Mouse (Mus musculus) layer of hippocampus, adult 8-10 months (tissue): ENCODE measurements around the gene Zfp57. TPM values are rescaled to one million over a fixed set of nuclear protein-coding genes. Genes with fewer than 3 reads are reported as not detected.
A peak's percentile ranks its signal among the peaks of the same experiment; 100 is the strongest.
"Not testable (repeated sequence)": the region's sequence is repeated elsewhere in the genome, so short reads cannot be mapped to it uniquely, and the experiment has no call there.

Experiments
- DNase-seq, 2 experiments: peaks; one replicate each; pipeline ENCODE4 v3.0.0; 2022; ENCODE audit warnings: low spot score in 2 of 2
- total RNA-seq, 4 experiments: library from RNA; stranded (reverse); gene quantifications; 2 replicates each; pipeline ENCODE4 v1.2.4; 2022

Gene Zfp57
- total RNA-seq, result 10 to 100 TPM in 2 of 4 experiments, 1 to 10 TPM in 2; 8.9 to 10.8 (median 9.8) TPM

- DNase-seq, result no peak
These were observed at the start of gene Zfp57 for GRCm38 (mm10) chr17:37000863-37001262. Zfp57 (plus strand) TSS chr17:37001163.

GRCm38 (mm10) chr17:36952631-36953030, 48.3 kb upstream of the Zfp57 start:
- no peak for DNase-seq

- no peak for DNase-seq
These were observed 47.9 kb upstream of the Zfp57 start for GRCm38 (mm10) chr17:36953062-36953461.

- DNase-seq, result peak; percentile 95 to 97
These were observed 42.8 kb upstream of the Zfp57 start, which contains the start of the genes Znrd1 and Znrd1as for GRCm38 (mm10) chr17:36957999-36958743. Znrd1 (minus strand) TSS chr17:36958559. Znrd1as (plus strand) TSS chr17:36958592.

- no peak for DNase-seq
These were observed 42.1 kb upstream of the Zfp57 start for GRCm38 (mm10) chr17:36958884-36959283.

GRCm38 (mm10) chr17:36961125-36961524, 39.8 kb upstream of the Zfp57 start:
- DNase-seq, result no peak

GRCm38 (mm10) chr17:36966875-36967274, 34.1 kb upstream of the Zfp57 start:
- DNase-seq, result no peak

GRCm38 (mm10) chr17:36970316-36970890, 30.6 kb upstream of the Zfp57 start:
- DNase-seq, result no peak

GRCm38 (mm10) chr17:36971172-36971850, 29.7 kb upstream of the Zfp57 start:
- DNase-seq, result no peak

- no peak for DNase-seq
These were observed 28.2 kb upstream of the Zfp57 start for GRCm38 (mm10) chr17:36972791-36973190.

- DNase-seq, result no peak
These were observed 27.6 kb upstream of the Zfp57 start for GRCm38 (mm10) chr17:36973271-36973787.

- no peak for DNase-seq
These were observed 19.6 kb upstream of the Zfp57 start, which contains the start of gene 2410137M14Rik for GRCm38 (mm10) chr17:36981221-36981813. 2410137M14Rik (minus strand) TSS chr17:36981237.

- DNase-seq, result no peak
These were observed 19.1 kb upstream of the Zfp57 start for GRCm38 (mm10) chr17:36981845-36982244.

- DNase-seq, result no peak
These were observed 18.5 kb upstream of the Zfp57 start for GRCm38 (mm10) chr17:36982253-36983155.

GRCm38 (mm10) chr17:36988475-36988874, 12.5 kb upstream of the Zfp57 start:
- no peak for DNase-seq

GRCm38 (mm10) chr17:36989437-36989836, 11.5 kb upstream of the Zfp57 start, which contains the start of gene H2-M5:
H2-M5 (minus strand) TSS chr17:36989537.
- no peak for DNase-seq

GRCm38 (mm10) chr17:36990630-36991029, 10.3 kb upstream of the Zfp57 start:
- DNase-seq, result not testable (repeated sequence)

- no peak for DNase-seq
These were observed 8.4 kb upstream of the Zfp57 start for GRCm38 (mm10) chr17:36992336-36993104.

- DNase-seq, result no peak
These were observed 7.1 kb upstream of the Zfp57 start for GRCm38 (mm10) chr17:36993770-36994325.
